Mouse (Mus musculus): ENCODE measurements around the gene Plrg1. TPM values are rescaled to one million over a fixed set of nuclear protein-coding genes. Genes with fewer than 3 reads are reported as not detected.

The Plrg1 gene
- total RNA-seq, 2 experiments from 2014 or later, result 18.3 to 23.4 TPM

DNA sequence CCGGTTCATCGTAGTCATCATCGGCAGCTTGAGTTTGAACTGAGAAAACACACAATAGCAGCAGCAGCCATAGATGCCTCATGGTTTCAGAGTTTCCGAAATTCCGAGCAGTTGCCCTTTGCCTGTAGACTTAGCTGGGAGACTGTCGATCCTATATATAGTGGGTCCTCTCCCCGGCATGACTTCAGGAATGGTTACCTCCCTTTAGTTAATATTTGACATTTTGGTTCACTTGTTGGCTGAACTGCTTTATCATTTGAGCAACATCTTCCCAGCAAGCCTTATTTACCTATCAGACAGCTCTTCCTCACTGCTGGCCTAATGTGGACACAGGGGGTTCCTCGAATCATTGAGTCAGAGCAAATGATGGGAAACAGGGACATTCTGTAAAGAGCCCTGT, 5.6 kb upstream of the Plrg1 start, which contains the start of gene Fgb:
Gene Fgb (minus strand): TSS at position 184 of the 400 bp plus-strand sequence.
- no peak for ATAC-seq (replicated peaks; ENCODE audit: low FRiP score, poor library complexity, severe bottlenecking)

DNA sequence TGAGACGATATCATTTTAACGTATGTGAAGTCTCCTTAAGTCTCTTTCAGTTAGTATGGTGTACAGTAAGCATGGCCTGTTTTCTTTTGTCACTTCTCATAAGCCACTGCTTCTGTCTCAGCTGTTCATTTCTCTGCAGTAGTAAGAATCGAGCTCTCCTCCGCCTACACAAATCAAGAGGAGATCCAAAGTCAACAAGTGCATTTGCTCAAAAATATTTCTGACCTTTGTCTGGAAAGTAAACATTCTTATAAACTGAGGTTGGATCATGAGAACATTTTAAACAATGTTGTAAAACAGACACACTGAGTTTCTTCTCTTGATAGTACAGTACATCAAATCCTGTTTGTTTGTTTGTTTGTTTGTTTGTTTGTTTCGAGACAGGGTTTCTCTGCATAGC, 4.7 kb upstream of the Plrg1 start:
- ATAC-seq (replicated peaks; ENCODE audit: low FRiP score, poor library complexity, severe bottlenecking), result no peak

DNA sequence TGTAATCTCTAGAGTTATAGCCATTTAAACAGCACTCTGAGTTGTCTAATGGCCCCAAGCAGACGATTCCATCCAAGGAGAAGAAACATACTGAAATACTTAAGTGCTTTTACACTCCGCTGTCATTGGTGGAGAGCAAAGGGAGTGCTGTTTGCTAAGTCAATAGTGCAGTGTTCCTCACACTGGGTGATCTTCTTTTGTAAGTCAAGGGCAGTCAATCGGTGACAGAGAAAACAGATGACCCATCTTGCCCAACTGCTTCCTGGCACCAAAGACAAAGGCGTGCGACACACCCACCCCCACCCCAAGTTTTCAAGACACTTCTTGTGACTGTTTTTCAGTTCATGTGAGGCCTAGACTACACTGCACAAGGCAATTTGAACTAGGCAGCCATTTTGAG, 3.2 kb upstream of the Plrg1 start:
- no peak for ATAC-seq (replicated peaks; ENCODE audit: low FRiP score, poor library complexity, severe bottlenecking)

DNA sequence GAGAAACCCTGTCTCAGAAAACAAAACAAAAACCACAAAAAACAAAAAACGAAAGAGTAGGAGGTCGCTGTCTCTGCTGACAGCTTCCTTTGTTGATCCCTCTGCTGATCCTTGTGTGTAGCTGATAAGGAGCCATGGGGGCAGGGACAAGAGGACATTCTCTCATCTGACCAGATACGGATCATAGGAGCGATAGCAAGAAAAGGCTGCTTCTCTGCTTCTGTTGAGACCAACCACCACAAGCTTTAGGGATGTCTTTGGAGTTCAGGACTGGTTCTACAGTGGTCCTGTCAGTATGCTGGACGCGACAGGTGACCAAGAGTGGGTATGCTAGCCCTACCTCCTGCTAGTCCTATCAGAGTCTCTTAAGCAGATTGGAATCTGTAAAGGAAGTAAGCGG, 2.2 kb upstream of the Plrg1 start:
- no peak for ATAC-seq (replicated peaks; ENCODE audit: low FRiP score, poor library complexity, severe bottlenecking)

DNA sequence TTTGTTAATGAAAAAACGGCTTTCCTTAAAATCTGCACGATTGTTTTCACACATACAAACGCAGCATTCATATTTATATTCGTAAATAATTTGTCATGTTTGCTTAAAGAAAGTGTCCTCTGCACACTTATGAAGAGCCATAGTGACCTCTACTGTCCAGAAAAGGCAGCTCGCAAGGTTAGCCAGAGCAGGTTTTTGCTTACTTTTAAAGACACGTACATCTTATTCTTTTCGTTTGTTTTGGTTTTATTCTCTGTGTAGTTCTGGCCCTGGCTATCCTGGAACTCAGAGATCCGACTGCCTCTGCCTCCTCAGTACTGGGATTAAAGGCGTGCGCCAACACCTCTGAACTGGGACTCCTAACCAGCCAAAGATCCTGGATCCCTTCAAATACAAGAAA, 1.6 kb upstream of the Plrg1 start:
- no peak for ATAC-seq (replicated peaks; ENCODE audit: low FRiP score, poor library complexity, severe bottlenecking)

DNA sequence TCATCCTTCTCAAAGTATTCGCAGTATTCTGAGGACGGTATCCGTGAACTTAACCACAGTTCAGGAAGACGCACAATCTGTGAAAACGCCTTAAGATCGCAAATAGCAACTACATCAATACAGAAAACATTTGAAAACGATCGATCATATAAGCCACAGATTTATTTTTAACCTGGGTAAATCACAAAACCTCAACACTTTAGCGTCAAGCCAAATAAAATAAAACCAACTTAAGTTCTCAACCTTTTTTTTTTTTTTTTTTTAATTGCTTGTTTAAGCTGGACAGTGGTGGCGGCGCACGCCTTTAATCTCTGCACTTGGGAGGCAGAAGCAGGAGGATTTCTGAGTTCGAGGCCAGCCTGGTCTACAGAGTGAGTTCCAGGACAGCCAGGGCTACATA, 563 bp upstream of the Plrg1 start:
- ATAC-seq (replicated peaks; ENCODE audit: low FRiP score, poor library complexity, severe bottlenecking), result no peak

DNA sequence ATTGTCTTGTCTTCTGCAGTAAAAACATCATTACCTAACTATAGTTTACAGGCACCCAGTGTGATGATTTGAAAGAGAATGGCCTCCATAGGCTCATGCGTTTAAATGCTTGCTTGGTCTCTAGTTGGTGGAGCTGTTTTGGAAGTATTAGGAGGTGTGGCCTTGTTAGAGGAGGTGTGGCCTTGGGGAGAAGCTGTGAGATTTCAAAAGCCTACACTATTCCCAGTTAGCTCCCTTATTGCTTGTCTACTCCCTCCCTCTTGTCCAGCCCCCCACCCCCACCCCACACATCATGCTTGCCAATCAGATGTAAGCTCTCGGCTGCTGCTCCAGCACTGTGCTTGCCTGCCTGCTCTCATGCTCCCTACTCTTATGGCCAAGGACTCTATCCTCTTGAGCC, 1.7 kb downstream of the Plrg1 start:
- ATAC-seq (replicated peaks; ENCODE audit: low FRiP score, poor library complexity, severe bottlenecking), result no peak

DNA sequence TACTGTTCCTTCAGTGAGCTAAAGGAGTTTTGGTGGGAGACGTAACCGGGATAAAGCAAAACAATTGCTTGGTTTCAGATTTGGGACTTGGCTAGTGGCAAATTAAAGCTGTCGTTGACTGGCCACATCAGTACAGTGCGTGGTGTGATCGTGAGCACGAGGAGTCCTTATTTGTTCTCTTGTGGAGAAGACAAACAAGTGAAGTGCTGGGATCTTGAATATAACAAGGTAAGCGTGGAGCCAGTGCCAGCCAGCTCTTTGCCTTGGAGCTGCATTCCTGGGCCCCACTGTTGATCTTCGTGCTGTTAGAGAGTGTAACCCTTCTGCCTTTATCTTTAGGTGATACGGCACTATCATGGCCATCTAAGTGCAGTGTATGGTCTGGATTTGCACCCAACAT, 12.6 kb downstream of the Plrg1 start:
- ATAC-seq (replicated peaks; ENCODE audit: low FRiP score, poor library complexity, severe bottlenecking), result no peak

DNA sequence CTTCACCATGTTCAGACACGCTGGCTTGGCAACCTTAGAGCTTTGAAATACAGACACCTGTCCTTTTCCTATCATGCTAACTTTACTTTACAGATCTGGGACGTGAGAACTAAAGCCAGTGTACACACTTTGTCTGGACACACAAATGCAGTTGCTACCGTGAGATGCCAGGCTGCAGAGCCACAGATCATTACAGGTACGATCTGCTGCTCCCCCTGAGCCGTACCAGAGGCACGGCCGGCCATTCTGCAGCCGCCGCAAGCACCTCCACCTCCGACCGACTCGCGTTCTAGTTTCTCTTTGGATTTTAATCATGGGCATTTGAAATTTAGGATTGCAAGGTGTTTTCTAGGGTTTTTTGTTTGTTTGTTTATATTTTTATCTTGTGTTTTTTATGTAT, 13.5 kb downstream of the Plrg1 start:
- no peak for ATAC-seq (replicated peaks; ENCODE audit: low FRiP score, poor library complexity, severe bottlenecking)

DNA sequence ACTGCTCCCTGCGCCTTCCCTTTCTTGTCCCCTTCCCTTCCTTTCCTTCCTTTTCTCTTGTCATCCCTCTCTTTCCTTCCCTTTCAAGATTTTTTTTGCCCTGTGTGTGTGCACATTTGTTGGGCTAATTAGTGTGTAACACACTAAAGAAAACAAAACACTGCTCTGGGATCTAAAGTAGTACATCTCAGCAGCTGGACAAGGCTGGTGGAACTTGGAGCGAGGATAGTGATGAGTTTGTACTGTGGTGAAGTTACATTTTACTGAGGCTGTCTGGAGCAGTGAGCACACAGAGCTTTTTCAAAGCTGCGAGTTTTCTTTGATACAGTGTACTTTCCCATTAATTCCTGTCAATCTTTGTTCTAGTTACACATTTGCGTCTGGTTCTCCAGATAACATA, 14.9 kb downstream of the Plrg1 start:
- no peak for ATAC-seq (replicated peaks; ENCODE audit: low FRiP score, poor library complexity, severe bottlenecking)

DNA sequence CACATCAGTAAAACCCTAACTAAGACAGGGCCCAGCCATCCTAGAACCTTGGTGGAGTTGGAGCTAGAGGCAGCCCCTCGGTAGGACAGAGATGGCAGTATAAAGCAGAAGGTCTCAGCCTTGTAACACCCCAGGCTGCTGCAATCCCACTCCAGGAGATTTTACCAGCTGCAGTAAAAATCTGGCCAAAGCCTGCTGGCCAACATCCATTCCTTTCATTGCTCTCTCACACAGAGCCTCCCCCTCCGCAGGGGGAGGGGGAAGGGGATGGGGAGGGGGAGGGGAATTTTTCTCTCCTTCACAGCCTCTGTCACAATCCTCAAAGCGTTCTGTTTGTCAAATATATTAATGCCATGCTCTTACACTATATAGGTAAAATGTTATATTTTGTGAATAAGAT, 21.2 kb downstream of the Plrg1 start:
- ATAC-seq (replicated peaks; ENCODE audit: low FRiP score, poor library complexity, severe bottlenecking), result no peak

DNA sequence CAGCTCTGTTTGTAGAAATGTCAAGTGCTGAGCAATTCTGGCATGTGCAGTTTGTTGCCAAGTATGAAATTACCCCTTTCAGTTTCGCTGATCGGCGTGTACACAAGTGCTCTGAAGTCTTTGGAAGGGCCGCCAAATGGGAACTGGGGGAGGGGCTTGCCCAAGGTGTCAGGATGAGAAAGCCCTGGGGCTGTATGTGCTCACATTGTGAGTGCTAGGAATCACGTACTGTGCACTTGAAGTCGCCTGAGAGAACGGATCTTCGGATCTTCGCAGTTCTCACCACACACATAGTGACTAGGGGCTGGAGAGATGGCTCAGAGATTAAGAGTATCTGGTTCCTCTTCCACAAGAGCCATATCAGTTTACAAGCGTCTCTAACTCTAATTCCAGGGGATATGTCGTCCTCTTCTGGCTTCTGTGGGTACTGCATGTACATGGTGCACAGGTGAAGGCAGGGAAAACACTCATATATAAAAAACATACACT, 25.3 kb downstream of the Plrg1 start:
- ATAC-seq (replicated peaks; ENCODE audit: low FRiP score, poor library complexity, severe bottlenecking), result 0 out of 2 replicates have a peak, but pooled peaks have one; percentile 43

DNA sequence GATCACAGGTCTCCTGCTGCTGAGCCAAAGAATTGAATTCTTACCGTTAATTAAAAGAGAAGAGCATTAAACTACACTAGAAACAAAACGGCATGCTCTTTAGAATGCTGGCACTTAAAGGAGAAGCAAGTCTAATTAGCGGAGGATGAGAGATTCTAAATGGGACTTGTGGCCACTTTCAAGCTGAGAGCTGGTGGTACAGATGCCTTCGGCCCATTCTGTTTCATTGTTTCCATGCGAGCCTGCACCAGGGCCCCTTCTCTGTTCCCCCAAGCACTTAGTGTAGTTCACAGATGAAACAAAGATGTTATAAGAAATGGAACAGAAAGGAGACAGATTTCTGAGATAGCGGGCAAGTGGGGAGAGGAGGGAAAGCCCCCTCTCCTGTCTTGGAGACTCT, 42.3 kb downstream of the Plrg1 start:
- ATAC-seq (replicated peaks; ENCODE audit: low FRiP score, poor library complexity, severe bottlenecking), result no peak

DNA sequence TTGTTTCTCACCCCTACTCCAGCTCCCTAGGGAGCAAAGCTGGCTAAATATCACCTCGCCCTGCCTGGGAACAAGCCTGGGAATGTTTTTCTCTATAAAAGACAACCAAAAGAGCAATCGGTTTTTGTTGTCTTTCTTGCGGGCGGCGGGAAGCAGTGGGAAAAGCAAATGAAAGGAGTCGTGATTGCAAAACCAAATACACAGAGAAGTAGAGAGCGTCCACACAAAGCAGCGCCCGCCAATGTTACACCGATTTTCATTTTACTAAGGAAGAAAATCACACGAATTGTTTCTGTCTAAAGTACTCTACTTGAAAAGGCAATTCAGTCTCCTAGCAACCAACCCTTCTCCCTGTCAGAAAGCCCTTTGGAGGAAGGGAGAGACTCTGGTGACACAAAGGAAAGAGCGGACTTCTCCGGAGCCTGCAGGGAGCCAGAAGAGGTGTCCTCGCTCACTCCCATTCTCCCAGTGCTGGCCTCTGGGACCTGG, 43.3 kb downstream of the Plrg1 start:
- ATAC-seq (replicated peaks; ENCODE audit: low FRiP score, poor library complexity, severe bottlenecking), result no peak

DNA sequence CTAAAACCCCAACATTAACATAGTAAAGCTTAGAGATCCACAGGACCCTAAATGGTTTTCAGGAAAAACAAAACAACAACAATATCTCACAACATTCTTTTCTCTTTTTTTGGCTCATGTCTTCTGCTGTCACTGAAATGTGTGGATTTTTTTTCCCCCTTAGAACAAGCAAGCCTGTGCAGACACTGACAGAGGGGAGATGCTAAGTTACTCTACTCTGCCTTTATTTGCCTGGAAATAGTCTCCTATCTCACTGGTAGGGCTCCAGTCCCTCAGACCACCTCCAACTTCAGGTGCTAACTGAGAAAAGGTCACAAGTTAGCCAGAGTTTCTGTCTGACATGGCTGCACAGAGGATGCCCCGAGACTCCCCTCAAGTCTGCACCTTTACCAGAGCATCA, 43.8 kb downstream of the Plrg1 start:
- ATAC-seq (replicated peaks; ENCODE audit: low FRiP score, poor library complexity, severe bottlenecking), result no peak

DNA sequence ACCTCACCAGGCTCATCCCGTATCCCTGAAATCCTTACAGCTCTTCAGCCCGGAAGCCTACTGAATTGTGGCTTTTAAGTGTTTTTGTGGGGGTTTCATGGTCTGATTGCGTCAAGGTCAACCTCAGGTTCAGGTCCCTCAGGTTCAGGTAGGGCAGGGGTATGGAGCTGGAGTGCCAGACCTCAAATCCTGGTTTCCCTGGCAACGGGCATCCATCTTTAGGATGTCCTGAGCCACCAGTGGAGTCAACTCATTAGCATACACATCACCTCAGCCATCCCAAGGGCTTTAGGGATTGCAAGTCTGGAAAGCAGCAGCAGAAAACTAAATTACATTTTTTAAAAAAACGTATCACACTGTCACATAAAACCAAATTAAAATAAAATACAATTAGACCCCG, 44.3 kb downstream of the Plrg1 start:
- ATAC-seq (replicated peaks; ENCODE audit: low FRiP score, poor library complexity, severe bottlenecking), result no peak

DNA sequence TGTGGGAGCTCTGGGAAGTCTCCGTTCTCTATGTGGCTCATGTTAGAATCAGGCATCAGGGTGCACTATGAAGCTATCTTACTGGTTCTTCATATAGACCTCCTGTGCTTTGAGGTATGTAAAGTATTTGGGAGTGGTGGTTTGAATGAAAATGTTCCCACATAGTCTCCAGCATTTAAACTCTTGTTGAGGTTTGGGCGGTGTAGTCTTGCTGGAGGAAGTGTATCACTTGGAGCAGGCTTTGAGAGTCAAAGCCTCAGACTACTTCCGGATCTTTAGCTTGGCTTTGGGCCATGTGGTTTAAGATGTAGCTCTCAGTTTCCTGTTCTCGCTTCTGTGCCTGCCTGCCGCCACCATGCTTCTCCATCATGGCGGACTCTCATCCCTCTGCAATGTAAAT, 47.0 kb downstream of the Plrg1 start:
- ATAC-seq (replicated peaks; ENCODE audit: low FRiP score, poor library complexity, severe bottlenecking), result no peak

DNA sequence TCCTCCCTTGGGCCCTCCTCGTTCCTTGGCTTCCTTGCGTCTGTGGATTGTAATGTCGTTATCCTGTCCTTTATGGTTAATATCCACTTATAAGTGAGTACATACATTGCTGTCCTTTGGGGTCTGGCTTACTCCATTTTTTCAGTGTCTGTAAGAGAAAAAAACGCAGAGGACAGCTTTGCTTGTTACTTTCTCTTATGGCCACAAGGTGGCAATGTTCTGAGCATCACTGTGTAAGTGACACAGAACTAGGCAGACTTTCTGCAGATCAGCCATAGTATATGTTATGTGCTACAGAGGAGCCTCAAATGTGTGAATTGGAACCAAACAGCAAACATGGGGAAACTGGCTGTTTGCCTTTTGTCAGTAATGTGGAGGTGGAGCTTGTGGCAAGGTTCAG, 54.8 kb downstream of the Plrg1 start:
- ATAC-seq (replicated peaks; ENCODE audit: low FRiP score, poor library complexity, severe bottlenecking), result no peak

DNA sequence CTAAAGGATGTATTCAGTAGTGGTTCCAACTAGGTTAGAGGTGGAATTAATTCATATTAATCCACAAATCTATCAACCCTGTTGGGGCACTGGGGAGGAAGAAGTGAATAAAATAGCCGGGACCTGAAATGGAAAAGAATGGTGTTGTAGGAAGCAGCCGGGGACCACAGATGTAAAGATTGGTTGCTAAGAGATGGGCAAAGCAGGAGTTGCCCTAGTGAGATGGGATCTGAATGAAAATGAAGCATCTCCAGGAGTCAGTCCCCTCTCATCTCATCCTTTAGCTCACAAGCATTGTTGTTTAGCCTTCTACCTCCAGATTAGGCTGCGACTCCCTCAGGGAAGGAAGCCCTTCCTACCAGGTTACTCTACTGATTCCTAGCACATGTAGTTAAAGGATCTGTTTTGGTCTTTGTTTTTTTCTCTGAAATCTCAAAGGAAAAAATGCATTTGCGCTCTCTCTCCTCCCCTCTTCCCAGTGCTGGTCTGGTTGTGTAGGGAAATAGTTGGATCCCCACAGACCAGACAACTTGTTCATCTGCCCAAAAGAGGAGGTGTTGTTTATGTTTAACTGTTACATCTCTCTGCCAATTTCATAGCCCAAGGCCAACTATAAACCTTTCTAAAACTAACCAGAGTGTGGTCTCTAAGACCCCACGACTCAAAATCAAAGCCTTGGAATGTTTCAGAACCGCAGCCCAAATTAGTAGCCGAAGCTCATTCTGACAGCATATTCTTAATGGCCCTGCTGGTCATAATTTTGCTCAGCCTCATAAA, 56.4 kb downstream of the Plrg1 start:
- ATAC-seq (replicated peaks; ENCODE audit: low FRiP score, poor library complexity, severe bottlenecking), result no peak

DNA sequence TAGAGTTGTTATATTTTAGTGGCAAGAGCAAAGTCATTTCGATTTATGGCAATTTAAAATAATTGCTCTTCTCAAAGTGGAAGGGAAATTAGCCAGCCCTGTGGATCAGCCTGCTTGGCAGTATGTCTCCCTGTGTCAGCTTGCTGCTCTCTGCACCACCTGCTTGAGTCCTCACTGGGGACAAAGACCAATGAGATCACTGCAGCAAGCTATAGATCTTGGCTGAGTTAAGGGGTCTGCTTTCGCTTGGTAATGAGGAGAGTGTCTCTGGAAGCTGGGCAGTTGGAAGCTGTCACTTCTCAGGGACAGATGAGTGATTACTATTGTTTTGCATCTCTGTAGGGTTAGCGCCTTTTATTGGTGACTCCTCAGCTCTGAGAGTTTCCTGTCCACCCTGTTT, 57.5 kb downstream of the Plrg1 start:
- no peak for ATAC-seq (replicated peaks; ENCODE audit: low FRiP score, poor library complexity, severe bottlenecking)

DNA sequence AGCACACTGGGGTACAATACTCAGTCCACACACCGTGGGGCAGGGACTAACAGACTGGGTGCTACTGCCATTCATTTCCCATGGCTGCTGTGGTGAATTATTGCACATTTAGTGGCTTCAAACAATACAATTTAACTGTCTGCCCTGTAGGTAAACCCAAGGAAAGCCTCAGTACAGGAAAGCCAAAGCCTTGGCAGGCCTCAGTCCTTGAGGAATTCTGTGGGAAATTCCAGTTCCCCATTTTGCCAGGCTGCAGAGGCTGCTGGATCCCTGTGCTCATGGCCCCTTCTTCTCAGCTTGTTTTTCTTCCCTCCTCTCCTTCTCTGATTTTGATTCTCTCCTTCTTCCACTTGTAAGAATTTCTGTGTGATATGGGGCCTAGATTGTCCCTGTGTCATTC, 59.6 kb downstream of the Plrg1 start:
- ATAC-seq (replicated peaks; ENCODE audit: low FRiP score, poor library complexity, severe bottlenecking), result no peak

DNA sequence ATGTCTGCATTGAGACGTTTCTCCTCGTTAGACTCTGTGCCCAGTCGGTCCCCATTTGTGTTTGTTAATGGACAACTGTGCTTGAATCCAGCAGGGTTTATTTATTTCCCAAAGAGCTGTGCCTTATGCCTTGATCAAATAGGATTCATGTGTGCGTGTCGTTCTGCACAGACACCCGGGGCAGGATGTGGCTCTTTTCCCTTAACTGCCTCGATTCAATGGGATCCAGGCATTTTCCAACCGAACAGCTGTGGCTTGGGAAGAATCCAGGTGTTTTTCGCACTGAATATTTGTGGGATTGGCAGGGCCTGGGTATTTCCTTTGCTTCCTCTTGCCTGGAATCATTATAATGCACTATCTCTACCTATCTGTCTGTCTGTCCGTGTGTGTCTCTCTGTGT, 62.3 kb downstream of the Plrg1 start:
- ATAC-seq (replicated peaks; ENCODE audit: low FRiP score, poor library complexity, severe bottlenecking), result no peak
